Mouse (Mus musculus) spleen, postnatal 36 days (tissue): ENCODE results near the gene Samd4b.
"Not testable (repeated sequence)": the region's sequence is repeated elsewhere in the genome, so short reads cannot be mapped to it uniquely, and the experiment has no call there.

ENCODE experiments used
- DNase-seq, 2 experiments: peaks; one replicate each; pipeline ENCODE4 v3.0.0; 2022; ENCODE audit warnings: low spot score in 2 of 2, mixed read lengths in 1 of 2

Gene Samd4b

GRCm38 (mm10) chr7:28398000-28398399 is 199.9 kb downstream of the Samd4b start:
- peak in 1 of 2 experiments; percentile 18 for DNase-seq

DNA sequence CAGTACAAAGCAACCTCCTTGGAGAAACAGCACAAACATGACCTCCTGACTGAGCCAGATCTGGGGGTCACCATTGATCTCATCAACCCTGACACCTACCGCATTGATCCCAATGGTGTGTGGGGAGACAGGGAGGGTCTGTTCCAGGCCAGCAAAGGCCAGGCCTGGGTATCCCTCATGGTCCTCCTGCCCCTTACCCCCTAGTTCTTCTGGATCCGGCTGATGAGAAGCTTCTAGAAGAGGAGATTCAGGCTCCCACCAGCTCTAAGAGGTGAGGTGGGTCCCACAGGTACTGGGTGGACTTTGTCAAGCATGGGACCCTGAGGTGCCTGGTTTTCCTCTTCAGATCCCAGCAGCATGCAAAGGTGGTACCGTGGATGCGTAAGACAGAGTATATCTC is 202.5 kb downstream of the Samd4b start:
- DNase-seq, result no peak

GRCm38 (mm10) chr7:28393272-28393951 is 204.5 kb downstream of the Samd4b start:
- no peak for DNase-seq

DNA sequence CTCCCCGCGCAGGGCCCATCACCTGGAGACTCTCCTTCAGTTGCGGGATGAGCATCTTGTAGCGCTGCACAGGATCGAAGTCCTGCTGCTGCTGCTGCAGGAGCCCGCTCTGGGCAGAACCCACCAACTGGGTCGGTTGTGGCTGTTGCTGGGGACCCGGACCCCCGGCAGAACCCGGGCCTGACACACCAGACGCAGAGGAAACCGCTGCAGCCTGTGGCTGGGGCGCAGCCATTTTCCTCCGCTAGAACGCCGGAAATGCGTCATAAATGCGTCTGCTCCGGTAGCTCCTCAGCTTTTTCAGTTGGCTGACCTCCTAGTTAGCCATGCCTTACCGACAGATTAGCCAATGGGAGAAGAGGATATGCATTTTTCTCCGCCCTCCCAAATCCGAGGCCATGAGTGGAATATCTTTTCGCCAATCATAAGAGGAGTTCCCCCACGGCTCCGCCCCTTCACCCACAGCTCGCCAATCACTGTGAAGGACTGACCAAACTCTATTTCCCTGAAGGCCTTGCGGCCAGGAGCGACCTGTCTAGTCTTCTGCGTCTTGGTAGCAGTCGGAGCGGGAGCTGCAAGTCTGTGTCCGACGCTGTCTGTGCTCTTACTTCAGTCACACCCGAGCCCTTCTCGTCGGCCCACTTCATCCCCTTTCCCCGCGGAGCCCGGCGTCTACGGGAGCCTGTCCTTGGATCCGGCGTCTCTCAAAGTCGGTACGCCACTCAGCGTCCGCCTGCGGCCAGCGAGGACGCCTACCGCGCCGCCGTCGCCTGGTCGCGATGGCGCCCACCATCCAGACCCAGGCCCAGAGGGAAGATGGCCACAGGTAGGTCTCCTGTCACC is 205.3 kb downstream of the Samd4b start, which contains the start of the genes Med29 and Paf1:
Gene Med29 (minus strand): TSS at position 280 of the 843 bp plus-strand sequence.
Gene Paf1 (plus strand): TSS at position 523 of the 843 bp plus-strand sequence.
- DNase-seq, result peak; percentile 97 to 99

DNA sequence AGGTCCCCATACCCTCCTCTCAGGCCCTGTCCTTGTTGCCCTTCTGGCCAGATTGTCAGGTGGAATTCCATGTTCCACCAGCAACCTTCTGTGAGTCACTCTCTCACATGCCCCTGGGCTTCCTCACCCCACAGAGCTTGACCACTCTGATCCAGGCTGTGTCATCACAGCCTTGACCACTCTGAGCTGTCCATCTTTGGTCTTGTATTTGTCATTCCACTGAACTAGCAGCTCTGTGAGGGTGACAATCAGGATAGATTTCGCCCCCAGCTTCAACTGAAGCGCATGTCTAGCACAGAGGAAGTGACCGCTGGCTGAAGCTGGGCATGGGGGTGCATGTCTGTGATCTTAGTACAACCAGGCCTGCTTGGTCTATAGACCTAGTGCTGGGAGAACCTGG is 207.6 kb downstream of the Samd4b start:
- DNase-seq, result no peak

DNA sequence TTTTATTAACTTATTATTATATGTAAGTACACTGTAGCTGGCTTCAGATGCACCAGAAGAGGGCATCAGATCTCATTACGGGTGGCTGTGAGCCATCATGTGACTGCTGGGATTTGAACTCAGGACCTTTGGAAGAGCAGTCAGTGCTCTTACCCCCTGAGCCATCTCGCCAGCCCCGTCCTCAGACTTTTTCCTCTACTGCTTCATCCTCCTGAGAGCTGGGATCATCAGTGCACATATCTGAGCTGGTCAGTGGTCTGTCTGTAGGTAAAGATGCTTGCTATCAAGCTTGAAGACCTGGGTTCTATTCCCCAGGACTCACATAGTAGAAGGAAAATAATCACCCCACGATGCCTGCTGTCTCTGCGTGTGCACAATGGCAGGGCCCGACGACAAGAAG is 210.6 kb downstream of the Samd4b start:
- DNase-seq, result not testable (repeated sequence)

DNA sequence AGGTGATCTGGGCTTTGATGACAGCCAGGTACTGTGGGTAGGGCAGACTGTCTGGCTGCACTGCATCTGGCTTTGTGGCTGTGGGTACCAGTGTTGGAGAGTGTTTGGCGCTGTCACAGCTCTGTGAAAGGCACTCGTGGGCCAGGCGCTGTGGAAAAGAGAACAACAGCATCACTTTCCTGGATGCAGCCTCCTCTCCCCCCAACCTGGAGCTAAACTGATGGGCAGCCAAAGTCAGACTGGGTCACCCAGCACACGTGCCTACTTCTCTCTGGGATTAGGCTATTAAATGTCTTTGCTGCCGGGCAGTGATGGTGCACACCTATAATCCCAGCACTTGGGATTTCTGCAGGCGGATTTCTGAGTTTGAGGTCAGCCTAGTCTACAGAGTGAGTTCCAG is 211.1 kb downstream of the Samd4b start:
- not testable (repeated sequence) for DNase-seq

DNA sequence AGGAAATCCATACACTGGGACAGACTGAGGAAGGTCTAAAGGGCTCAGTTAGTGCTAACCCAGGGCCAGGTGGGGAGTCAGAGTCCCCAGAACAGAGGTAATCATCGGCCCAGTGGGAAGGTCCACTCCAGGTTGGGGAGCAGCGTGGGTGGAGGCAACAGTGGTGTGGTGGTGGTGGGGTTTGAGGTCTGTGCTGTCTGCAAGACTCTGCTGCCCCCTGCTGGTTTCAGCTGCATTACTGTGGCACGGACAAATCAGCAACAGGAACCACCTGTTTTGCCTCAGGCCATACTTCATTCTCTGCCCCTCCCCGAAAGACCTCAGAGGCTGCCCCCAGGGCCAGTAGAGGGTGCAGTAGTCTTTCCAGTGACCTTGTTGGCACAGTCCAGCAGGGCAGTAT is 211.5 kb downstream of the Samd4b start:
- peak; percentile 90 for DNase-seq

DNA sequence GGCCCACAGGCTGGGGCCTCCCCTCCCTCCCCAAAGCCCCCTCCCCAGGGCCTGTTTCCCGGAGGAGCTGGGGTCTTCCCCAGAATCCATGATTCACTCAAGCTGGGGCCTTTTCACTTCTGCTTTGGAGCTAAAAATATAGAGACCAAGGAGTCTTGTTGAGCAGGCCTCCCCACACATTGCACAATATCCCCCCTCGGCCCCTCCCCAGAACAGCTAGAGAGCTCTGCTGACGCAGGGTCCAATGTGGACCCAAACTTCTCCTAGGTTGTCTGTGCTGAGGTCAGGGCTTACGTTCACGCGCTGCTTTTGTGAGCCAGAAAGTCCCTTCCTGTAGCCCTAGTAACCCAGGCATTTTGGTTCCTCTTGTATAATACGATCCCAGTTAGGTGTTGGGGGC is 211.9 kb downstream of the Samd4b start:
- peak; percentile 59 to 70 for DNase-seq

GRCm38 (mm10) chr7:28385196-28385595 is 212.7 kb downstream of the Samd4b start:
- DNase-seq, result no peak

GRCm38 (mm10) chr7:28384162-28384561 is 213.8 kb downstream of the Samd4b start:
- DNase-seq, result peak; percentile 73 to 75

DNA sequence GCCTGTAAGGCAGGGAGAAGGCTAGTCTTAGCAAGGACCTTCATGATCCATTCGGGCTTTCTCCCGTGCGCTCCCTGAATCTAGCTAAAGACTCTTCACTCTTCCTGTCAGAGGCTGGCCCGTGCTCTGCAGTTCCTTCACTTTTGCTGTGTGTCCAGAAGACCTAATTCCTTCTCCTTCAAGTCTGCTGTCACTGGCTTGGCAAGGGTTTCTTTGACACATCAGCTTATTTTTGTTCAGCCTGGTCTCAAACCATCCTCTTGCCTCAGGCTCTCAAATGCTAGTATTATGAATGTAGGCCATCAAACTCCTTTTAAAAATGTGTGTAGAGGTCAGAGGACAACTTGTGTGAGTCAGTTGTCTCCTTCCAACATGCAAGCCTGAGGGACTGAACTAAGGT is 214.3 kb downstream of the Samd4b start:
- DNase-seq, result no peak

- peak; percentile 79 to 80 for DNase-seq
These were observed 215.0 kb downstream of the Samd4b start for GRCm38 (mm10) chr7:28382981-28383396.

DNA sequence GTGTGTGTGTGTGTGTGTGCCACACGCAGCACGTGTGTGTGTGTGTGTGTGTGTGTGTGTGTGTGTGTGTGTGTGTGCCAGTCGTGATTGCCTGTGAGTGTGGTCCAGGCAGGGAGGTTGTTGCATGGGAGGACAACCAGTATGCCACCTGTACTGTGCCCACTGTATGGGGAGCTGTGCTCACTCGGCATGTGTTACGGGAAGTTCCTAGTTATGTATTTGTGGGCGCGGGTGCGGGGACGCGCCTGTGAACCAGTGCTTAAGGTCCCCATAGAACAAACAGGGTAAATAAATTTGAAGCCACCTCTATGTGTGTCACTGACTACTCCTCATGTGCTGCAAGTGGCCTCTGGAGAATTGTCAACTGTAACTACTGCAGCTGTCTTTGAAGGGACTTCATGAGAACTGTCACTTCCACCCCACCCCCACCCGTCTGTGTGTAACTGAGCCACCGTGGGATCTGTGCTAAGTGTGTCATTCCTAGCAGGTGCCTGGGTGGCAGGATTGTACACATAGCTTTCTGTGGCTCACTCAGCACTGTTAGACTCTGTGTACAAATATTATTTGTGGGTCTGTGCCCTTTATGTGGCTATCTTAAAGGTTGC is 215.5 kb downstream of the Samd4b start:
- peak; percentile 77 to 79 for DNase-seq

- peak; percentile 95 to 96 for DNase-seq
These were observed 216.0 kb downstream of the Samd4b start for GRCm38 (mm10) chr7:28381938-28382337.

GRCm38 (mm10) chr7:28381017-28381790 is 216.7 kb downstream of the Samd4b start:
- peak; percentile 93 to 94 for DNase-seq

DNA sequence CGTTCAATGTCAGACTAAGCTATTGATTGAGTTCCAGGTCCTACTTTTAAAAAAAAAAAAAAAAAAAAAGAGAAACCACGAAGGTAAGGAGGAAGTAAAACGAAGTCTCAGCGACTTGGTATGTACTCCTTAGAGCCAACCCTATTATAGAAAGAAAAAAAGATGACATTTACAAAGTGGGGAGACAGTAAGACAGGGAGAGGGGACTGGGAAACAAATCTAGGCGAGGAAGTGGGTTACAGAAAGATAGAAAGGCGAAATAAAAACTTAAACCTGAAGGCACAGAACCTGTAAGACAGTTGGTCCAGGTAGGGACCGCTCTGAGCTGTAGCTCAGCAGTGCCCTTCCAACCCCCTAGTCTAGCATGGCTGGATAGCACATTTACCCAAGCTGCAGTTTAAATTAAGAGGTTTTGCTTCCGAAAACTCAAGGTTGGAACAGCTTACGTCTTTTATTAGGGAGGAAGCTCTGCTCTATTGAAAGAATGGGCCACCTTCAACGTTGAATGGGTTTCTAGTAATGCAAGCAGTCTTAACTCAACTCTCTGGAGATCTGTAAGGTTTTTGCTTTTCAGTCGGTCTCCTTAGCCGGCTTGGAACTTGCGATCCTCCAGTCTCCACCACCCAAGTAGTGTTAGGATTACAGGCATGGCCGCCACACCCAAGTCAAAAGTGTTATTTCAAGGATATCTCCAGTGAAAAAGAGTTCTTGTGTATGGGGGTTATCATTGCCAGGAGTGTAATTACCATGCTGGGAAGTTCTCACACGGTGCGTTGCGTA is 217.5 kb downstream of the Samd4b start, which contains the start of gene Zfp36:
Gene Zfp36 (minus strand): TSS at position 17 of the 780 bp plus-strand sequence.
- no peak for DNase-seq

DNA sequence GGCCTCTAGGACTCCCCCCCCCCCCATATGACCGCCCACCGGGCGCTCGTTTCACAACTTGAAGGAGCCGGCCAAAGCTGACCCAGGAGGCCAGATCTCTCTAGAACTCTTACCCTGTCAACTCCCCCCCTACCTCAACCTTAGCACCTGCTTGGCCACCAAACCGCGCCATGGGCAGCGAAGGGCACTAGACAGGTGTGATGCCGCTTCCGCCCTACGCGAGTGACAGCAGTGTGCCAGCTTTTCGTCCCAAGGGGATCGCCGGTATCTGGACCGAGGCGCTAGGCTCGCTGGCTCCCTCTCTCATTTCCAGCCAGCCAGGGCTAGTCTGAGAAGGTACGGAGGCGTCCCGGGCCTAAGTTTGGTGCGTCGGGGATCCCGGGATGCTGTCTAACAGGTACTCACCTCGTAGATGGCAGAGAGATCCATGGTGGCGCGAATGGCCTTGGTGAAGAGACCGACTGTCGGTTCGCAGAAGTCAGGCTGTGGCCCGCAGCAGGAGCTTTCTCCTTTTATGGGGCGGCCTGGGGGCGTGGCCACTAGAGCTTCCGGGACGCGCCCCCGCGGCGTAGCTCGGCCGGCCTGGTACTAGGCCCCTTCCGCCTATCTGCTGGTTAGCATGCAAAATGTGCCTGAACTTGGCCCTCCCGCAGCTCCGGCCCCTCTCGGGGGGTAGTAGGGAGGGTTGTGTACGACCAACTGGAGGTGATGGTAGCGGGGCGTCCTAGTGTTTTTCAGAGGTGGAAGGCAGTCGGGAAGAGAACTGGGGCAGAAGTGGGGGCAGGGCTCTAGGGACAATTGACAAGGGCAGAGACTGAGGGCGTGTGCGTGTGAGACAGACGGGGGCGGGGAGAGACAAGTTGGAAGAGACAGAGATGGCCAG is 218.9 kb downstream of the Samd4b start:
- DNase-seq, result peak; percentile 97

GRCm38 (mm10) chr7:28378066-28378690 is 219.8 kb downstream of the Samd4b start:
- DNase-seq, result peak; percentile 75 to 80
